Mouse (Mus musculus) G1E (cell line): ENCODE measurements around the gene 4930550C14Rik. TPM values are rescaled to one million over a fixed set of nuclear protein-coding genes. Genes with fewer than 3 reads are reported as not detected.

Source experiments
- ATAC-seq: 2 replicates; pipeline ENCODE4 v1.8.0; 2016; ENCODE audit warnings: mild to moderate bottlenecking; ENCODE audit not compliant: insufficient number of reproducible peaks, poor library complexity, low FRiP score, severe bottlenecking; ENCODE audit errors: extremely low read depth
- DNase-seq: peaks from one replicate; pipeline ENCODE4 v3.0.0; 2012; ENCODE audit warnings: low spot score
- H3K27me3 ChIP-seq: 2 replicates; pipeline ENCODE4 v1.6.1; 2012; ENCODE audit warnings: mild to moderate bottlenecking, low read length, inconsistent platforms; ENCODE audit not compliant: insufficient read depth
- H3K36me3 ChIP-seq: replicated peaks from 2 replicates; pipeline ENCODE3; 2012; ENCODE audit warnings: mild to moderate bottlenecking, inconsistent platforms
- H3K4me1 ChIP-seq: 2 replicates; pipeline ENCODE4 v1.6.1; 2012; ENCODE audit warnings: low read depth, low read length, inconsistent platforms, mixed read lengths; ENCODE audit not compliant: insufficient read depth
- H3K4me3 ChIP-seq: 2 replicates; pipeline ENCODE4 v1.5.1; 2012; ENCODE audit warnings: low read depth, mild to moderate bottlenecking, inconsistent platforms, low read length, moderate library complexity, mixed read lengths
- H3K9me3 ChIP-seq: replicated peaks from 2 replicates; pipeline ENCODE4 v1.6.1; 2012; ENCODE audit warnings: inconsistent platforms
- CTCF ChIP-seq: IDR thresholded peaks from 2 replicates; pipeline ENCODE4 v1.5.1; 2012; ENCODE audit warnings: low read depth, low read length, inconsistent platforms, mixed read lengths
- GATA1 ChIP-seq: IDR thresholded peaks from 2 replicates; pipeline ENCODE4 v1.6.1; 2012; ENCODE audit warnings: borderline replicate concordance, low read length, inconsistent platforms, mixed read lengths
- GATA2 ChIP-seq: IDR thresholded peaks from 2 replicates; pipeline ENCODE4 v1.6.1; 2012; ENCODE audit warnings: low read depth, low read length, inconsistent platforms, borderline replicate concordance
- POLR2AphosphoS5 ChIP-seq: IDR thresholded peaks from 2 replicates; pipeline ENCODE4 v1.6.1; 2012; ENCODE audit warnings: low read depth, low read length, inconsistent platforms; ENCODE audit not compliant: insufficient replicate concordance
- TAL1 ChIP-seq: conservative IDR thresholded peaks from 2 replicates; pipeline ENCODE4 v1.6.1; 2012; ENCODE audit warnings: low read depth, low read length, inconsistent platforms, mixed read lengths
- polyA plus RNA-seq: library from polyadenylated mRNA; stranded (reverse); fragments of >175 nt; gene quantifications from 2 replicates; pipeline ENCODE4 v1.2.3, GENCODE M21; 2012
- total RNA-seq, 2 experiments: library from RNA; stranded (forward) in 1 of 2; stranded (reverse) in 1 of 2; fragments of 200-1000 nt in 1 of 2; fragments of >200 nt in 1 of 2; fragmentation: Nextera tagmentation in 1 of 2; gene quantifications; 2 replicates each; pipeline ENCODE4 v1.2.3; 2014 to 2017

4930550C14Rik gene
- total and polyA plus RNA-seq, 3 experiments = not detected

GRCm38 (mm10) chr9:53452038-53452437 lies 49.9 kb downstream of the 4930550C14Rik start:
- peaks cover 70% of the 10 kb centered on the region for H3K36me3 ChIP-seq
- H3K4me1 ChIP-seq = no peaks in the 10 kb centered on the region
- ATAC-seq = no peak
- TF ChIP-seq GATA2 (no peak), GATA1 (no peak), TAL1 (no peak)
- DNase-seq = no peak
- no peaks in the 10 kb centered on the region for H3K27me3 ChIP-seq
- no peaks in the 10 kb centered on the region for H3K9me3 ChIP-seq
- no peak overlapping the region for H3K4me3 ChIP-seq

- H3K9me3 ChIP-seq = no peaks in the 10 kb centered on the region
- H3K36me3 ChIP-seq = peaks cover 50% of the 10 kb centered on the region
- TF ChIP-seq POLR2AphosphoS5 (no peak), GATA1 (no peak), GATA2 (no peak), CTCF (no peak), TAL1 (no peak)
- no peak for ATAC-seq
- no peaks in the 10 kb centered on the region for H3K27me3 ChIP-seq
- no peak for DNase-seq
- H3K4me3 ChIP-seq = no peak overlapping the region
- no peaks in the 10 kb centered on the region for H3K4me1 ChIP-seq
Measured at GRCm38 (mm10) chr9:53472806-53473518, 70.8 kb downstream of the 4930550C14Rik start.

Other genes starting within 250 kb of the 4930550C14Rik start
- 64.9 and 73.8 TPM in 2 replicates for gene Ddx10, start 154.3 kb upstream of the 4930550C14Rik start, total RNA-seq (2014; fragmentation: Nextera tagmentation)
- gene Ddx10, start 154.3 kb upstream of the 4930550C14Rik start, total RNA-seq (2017) = 45.0 and 52.4 TPM in 2 replicates
- gene Ddx10, start 154.3 kb upstream of the 4930550C14Rik start, polyA plus RNA-seq = 12.3 and 15.6 TPM in 2 replicates
- gene Exph5, start 100.7 kb upstream of the 4930550C14Rik start, total RNA-seq (2014; fragmentation: Nextera tagmentation) = not detected in 2 replicates
- 0.11 and 0.23 TPM in 2 replicates for gene Exph5, start 100.7 kb upstream of the 4930550C14Rik start, total RNA-seq (2017)
- gene Exph5, start 100.7 kb upstream of the 4930550C14Rik start, polyA plus RNA-seq = not detected in 2 replicates
- not detected in 2 replicates for gene Kdelc2, start 18.3 kb upstream of the 4930550C14Rik start, total RNA-seq (2014; fragmentation: Nextera tagmentation)
- 0.05 and 0.12 TPM in 2 replicates for gene Kdelc2, start 18.3 kb upstream of the 4930550C14Rik start, total RNA-seq (2017)
- not detected in 2 replicates for gene Kdelc2, start 18.3 kb upstream of the 4930550C14Rik start, polyA plus RNA-seq
- gene Atm, start 134.4 kb downstream of the 4930550C14Rik start, total RNA-seq (2014; fragmentation: Nextera tagmentation) = 77.4 and 78.2 TPM in 2 replicates
- gene Atm, start 134.4 kb downstream of the 4930550C14Rik start, total RNA-seq (2017) = 49.0 and 51.8 TPM in 2 replicates
- 1.1 and 1.4 TPM in 2 replicates for gene Atm, start 134.4 kb downstream of the 4930550C14Rik start, polyA plus RNA-seq
- 68.5 and 70.7 TPM in 2 replicates for gene Npat, start 134.7 kb downstream of the 4930550C14Rik start, total RNA-seq (2014; fragmentation: Nextera tagmentation)
- gene Npat, start 134.7 kb downstream of the 4930550C14Rik start, total RNA-seq (2017) = 40.4 and 44.6 TPM in 2 replicates
- 1.1 and 1.7 TPM in 2 replicates for gene Npat, start 134.7 kb downstream of the 4930550C14Rik start, polyA plus RNA-seq
- gene Acat1, start 208.1 kb downstream of the 4930550C14Rik start, total RNA-seq (2014; fragmentation: Nextera tagmentation) = 43.6 and 44.2 TPM in 2 replicates
- gene Acat1, start 208.1 kb downstream of the 4930550C14Rik start, total RNA-seq (2017) = 75.3 and 76.7 TPM in 2 replicates
- 118 and 124 TPM in 2 replicates for gene Acat1, start 208.1 kb downstream of the 4930550C14Rik start, polyA plus RNA-seq